Mouse (Mus musculus) megakaryocyte, embryonic 14.5 days (primary cell): ENCODE data around the gene Sorl1.

Experiments used
- FLI1 ChIP-seq: IDR thresholded peaks from 2 replicates; pipeline ENCODE4 v1.6.1; 2012; ENCODE audit warnings: low read length, inconsistent platforms, mixed read lengths
- GATA1 ChIP-seq: IDR thresholded peaks from 3 replicates; pipeline ENCODE4 v1.6.1; 2012; ENCODE audit warnings: mixed read lengths, low read length, inconsistent platforms, borderline replicate concordance

- TF ChIP-seq GATA1 (no peak), FLI1 (no peak)
These were observed 17.8 kb downstream of the Sorl1 start for GRCm38 (mm10) chr9:42106305-42106704.
